Mouse (Mus musculus) cerebellum, postnatal 36 days (tissue): Measurements from ENCODE around the gene Zmynd8.

Experiments used
- DNase-seq, 2 experiments: peaks; one replicate each; pipeline ENCODE4 v3.0.0; 2021 to 2022; ENCODE audit warnings: mixed read lengths in 2 of 2

The Zmynd8 gene

DNA sequence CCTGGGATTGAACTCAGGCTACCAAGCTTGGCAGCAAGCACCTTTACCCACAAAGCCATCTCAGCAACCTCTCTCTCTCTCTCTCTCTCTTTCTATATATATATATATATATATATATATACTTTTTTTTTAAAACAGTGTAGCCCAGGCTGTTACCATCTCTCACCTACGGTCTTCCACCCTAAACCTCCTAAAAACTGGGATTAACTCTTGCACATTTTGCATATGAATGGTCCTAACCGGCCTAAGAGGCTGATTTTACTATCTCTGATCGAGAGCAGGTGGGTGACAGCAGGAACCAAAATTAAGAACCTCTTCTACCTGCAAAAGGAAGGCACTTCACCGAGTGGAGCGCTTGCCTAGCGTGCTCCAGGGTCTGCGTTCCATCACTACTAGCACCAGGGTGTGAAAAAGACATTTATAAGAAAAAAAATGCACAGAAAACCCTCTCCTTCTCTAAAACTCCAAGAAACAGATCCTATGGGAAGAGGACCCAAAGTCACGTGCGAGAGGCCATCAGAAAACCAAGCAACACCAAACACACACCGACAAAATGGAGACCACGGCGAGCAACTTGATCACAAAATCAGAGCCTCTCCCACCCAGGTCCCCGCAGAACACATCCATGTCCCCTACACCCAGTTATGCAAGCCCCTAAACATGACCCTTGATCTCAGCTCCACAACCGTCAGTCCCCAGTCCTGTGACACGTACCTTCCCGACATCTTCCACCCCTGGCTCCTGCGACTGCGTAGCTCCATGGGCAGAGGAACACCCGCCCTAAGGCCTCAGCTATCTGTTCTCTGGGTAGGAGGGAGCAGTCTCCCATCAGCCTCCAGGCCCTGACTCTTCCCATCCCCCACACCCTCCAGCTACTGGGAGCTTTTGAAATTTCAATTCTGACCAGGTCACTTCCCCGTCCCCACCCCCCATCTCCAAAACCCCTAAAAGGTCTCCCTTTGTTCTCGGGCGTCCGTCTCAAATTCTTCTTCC is at the start of gene Zmynd8:
Gene Zmynd8 (minus strand): TSS at position 815 of the 993 bp plus-strand sequence.
- DNase-seq, result no peak

DNA sequence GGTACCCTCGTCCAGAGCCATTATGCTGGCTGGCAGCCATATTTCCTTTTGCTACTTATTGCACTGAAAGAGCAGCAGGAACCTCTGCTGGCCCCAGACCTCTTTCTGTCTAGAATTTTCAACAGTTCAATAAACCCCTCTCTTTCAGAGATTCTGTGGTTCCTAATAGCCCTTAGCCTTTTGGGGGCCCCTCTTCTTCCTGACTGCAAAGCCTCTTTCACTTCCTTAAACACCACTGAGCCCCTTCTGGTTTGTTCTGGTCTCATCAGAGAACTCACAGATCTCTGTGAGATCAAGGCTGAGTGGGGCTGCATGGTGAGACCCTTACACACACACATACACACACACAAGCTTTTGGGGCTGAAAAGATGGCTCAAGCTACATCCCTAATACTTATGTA is 49.2 kb upstream of the Zmynd8 start:
- DNase-seq, result no peak

DNA sequence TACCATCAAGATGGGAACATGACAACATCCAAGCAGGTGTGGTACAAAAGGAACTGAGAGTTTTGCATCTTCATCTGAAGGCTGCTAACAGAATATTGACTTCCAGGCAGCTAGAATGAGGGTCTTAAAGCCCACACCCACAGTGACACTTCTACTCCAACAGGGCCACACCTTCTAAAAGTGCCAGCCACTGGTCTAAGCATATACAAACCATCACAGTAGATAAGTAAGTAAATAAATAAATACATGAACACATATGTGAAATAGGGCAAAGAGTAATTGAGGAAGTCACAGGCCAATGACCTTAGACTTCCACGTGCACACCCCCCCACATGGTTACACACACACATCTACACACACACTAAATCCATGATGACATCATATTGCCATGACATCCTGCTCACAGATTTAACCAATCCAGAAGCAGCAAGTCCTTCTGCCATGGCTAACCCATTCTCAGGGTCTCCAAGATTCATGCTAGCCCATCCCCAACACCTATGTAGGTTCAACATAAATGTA is 47.3 kb upstream of the Zmynd8 start:
- DNase-seq, result no peak

DNA sequence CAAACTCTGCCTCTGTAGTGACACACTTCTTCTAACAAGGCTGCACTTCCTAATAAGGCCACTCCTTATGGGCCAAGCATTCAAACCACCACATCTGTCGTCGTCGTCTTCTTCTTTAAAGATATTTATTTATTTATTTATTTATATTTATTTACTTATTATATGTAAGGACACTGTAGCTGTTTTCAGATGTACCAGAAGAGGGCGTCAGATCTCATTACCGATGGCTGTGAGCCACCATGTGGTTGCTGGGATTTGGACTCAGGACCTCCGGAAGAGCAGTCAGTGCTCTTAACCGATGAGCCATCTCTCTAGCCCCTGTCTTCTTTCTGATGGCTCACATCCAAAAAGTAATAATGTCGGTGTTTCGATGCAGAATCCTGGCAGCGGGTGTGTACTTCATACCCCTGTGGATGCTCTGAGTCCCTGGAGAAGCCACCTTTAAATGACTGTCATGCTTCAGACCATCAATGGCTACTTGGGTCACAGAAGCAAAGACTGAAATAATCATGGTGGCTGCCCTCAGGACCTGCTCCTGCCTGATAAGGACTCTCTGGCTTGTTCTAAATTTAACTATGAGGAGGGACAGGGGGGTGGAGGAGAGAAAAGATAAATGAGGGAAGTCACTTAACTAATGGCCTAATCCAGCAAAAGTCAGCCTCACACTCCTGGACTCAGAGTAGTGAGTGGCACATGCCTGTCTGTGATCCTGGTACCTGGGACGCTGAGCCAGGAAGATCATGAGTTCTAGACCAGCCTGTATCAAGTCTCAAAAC is 45.9 kb upstream of the Zmynd8 start:
- DNase-seq, result no peak

DNA sequence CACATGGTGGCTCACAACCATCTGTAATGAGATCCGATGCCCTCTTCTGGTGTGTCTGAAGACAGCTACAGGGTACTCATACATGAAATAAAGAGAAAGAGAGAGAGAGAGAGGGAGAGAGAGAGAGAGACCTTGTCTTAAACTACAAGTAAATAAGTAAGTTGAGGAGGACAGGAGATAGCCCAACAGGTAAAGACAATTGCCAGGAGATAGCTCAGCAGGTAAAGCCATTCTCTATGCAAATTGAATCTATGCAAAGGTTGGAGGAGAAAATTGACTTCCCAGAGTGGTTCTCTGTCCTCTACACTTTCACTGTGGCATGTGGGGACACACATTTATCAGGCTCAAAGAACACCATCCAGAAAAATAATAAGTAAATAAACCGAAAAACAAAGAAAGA is 44.3 kb upstream of the Zmynd8 start:
- DNase-seq, result no peak

DNA sequence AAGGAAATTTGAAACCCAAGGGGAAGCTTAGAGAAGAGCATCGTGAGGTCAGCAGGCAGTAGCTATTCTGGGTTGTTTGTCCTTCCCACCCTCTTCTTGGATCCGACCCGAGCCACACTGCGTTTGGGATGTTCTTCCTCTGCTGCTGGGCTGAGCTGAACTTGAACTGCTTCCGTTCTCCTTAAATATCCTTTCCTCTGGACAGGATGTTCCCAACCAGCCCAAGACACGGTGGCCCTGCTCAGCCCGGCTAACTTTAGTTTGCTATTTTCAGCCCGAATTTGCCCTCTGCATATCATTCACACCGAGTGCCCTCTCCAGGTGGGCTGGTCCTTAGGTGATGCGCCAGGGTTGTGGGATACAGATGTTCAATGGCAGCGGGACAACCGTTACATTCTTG is 37.3 kb upstream of the Zmynd8 start:
- no peak for DNase-seq

DNA sequence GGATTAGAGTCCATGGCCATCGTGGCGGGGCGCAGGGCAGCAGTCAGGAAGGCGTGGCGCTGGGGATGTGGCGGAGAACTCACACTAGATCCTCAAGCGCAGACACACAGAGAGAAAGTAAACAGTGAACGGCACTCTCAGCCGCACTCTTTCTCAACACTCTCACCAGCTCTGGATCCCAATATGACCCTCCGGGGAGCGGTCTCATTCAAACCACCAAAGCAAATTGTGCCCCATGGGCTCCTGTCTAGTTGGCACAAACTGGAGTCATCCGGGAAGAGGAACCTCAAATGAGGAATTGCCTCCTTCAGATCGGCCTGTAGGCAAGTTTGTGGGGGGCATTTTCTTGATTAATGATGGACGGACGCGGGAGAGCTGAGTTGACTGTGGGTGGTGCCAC is 28.9 kb upstream of the Zmynd8 start:
- DNase-seq, result no peak

DNA sequence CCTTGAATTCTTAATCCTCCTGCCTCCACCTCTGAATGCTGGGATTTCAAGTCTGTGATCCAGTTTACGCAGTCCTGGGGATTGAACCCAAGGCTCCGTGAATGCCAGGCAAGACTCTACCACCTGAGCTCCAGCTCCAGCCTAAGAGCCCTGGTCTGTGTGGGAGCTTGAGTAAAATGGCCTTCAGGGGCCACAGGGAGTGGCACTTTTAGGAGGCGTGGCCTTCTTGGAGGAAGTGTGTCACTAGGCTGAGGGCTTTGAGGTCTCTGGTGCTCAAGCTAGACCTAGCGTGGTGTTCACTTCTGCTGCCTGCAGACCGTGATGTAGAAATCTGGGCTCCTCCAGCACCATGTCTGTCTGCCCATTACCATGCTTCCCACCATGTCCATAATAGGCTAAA is 27.4 kb upstream of the Zmynd8 start:
- no peak for DNase-seq

DNA sequence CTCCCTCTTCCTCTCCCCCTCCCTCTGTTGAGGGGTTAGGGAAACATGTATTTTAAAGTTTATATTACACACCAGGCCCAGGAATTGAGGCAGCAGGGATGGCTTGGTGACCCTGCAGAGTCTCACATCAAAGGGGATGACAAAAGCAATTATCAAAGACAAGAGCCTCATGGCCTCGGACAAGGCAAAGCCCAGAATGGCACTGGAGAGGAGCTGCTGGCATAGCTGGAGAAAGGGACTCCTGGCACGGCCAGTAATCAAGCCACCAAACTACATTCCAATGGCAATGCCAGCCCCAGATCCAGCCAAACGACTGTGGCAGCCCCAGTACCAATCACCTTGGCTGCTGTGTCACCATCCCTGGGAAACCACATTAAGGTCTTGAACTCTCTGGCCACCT is 26.3 kb upstream of the Zmynd8 start:
- no peak for DNase-seq

DNA sequence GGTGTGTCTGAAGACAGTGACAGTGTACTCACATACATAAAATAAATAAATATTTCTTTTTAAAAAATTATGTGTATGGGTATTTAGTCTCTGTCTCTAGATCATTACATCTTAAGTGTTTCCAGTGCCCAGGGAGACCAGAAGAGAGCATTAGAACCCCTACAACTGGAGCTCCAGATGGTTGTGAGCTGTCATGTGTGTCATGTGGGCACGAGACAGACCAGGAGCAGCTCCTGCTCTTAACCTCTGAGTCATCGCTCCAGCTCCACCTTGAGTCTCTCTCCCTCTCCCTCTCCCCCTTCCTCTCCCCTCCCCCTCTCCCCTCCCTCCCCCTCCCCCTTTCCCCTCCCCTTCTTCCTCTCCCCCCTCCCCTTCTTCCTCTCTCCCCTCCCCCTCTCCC is 25.9 kb upstream of the Zmynd8 start:
- DNase-seq, result no peak

DNA sequence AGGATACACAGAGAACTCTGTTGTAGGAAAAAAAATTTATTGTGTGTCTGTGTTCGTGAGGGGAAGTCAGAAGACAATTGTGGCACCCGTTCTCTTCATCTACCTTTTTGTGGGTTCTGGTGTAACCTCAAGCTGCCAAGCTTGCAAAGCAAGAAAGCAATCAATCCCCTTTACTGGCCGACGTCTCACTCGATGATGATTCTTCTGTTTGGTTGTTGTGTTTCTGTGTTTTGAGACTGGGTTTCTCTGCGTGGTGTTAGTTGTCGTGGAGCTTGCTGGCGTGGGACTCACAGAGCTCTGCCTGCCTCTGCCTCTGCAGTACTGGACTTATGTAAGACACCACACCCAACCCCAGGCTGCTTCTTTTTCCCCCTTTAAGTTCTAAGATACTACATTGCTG is 24.9 kb upstream of the Zmynd8 start:
- no peak for DNase-seq

DNA sequence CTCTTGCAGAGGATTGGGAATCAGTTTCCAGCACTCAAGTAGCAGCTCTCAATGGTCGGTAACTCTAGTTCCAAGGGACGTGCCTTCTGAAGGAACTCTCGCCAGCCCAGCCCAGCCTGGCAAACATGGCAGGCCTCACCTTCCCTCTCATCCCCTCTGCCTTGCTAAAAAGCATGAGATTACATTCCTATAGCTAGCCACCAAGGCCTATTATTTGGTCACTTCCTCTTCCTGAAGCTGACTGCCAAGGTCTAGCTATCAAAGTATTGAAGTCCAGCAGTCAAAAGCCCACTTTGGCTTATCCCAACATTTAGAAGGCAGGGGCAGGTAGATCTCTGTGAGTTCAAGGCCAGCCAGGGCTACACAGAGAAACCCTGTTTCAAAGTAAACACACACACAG is 24.2 kb upstream of the Zmynd8 start:
- no peak for DNase-seq

DNA sequence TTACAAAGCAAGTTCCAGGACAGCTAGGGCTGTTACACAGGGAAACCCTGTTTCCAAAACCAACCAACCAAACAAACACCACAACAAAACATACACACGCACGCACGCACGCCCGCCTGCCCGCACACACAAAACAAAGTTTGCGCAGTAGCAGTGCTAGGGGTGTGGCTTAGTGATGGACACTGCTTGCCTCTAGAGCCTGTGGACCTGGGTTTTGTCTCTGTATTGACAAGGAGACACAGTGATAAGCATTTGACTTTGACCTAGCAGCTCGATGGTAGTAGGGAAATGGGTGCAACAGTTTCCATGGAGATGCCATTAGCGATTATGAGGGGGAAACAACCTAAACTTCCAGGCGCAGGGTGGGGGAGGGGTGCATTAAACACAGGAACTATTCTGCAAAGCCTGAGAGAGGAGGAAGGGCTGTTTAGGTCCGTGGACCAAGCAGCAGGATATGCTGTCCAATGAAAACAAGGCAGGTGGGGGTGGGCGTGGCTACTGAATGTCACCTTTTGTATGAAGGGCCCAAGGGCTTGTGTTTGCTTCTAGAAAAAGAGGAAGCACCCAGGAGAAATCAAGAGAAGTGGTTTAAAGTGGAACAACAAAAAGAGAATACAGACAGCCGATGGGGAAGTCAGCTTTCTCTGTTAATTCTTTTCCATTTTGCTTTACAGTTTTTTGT is 23.4 kb upstream of the Zmynd8 start:
- DNase-seq, result no peak

DNA sequence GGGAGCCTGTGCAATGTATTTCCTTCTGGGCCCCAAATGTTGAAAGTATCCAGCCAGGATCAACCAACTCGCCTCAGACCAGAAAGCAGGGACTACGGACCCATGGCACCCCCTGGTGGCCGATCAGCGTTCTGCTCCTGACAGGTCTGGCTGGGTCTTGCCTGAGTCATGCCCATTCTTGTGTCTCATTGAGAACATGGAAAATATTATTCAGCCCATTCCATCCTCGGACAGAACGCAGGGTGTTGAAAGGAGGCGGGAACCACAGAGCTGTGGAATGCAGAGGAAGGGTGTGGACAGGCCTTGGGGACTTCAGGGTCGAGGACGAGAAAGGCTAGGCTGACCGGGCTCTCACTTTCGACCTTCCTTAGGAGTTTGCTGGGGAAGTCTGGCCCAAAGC is 15.5 kb upstream of the Zmynd8 start:
- peak; percentile 95 to 97 for DNase-seq

DNA sequence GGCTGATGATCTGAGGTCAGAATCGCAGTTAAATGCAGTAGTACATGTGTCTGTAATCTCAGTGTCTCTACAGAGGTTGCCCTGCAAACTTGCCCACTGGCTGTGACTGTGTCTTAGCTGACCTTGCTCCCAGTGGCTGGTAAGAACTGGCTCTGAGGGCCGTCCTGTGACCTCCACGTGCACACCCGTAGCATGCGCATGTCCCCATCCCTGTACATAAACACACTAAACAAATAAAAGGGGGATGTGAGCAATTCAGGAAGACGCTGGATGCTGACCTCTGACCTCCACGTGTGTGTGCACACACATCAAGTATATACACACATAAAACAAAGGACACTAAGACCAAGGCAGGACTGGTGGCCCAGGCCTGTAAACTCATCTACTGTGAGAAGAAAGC is 14.3 kb upstream of the Zmynd8 start:
- no peak for DNase-seq

DNA sequence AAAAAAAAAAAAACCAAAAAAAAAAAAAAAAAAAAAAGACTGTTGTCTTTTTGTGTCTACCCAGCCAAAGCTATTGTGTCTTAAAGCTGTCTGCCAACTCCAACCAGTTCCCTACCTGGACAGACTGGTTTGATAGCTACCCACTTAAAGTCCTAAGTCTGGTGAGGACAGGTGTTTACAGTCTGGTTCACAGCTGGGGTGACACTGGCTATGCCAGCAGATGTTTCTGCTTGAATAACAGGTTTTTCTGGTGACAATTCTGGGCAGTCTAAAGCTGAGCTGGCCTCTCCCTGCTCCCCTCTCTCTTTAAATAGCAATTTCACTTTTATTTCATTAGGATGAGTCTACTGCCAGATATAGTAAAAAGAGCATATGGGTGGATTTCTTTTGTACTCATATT is 10.9 kb upstream of the Zmynd8 start:
- DNase-seq, result no peak

DNA sequence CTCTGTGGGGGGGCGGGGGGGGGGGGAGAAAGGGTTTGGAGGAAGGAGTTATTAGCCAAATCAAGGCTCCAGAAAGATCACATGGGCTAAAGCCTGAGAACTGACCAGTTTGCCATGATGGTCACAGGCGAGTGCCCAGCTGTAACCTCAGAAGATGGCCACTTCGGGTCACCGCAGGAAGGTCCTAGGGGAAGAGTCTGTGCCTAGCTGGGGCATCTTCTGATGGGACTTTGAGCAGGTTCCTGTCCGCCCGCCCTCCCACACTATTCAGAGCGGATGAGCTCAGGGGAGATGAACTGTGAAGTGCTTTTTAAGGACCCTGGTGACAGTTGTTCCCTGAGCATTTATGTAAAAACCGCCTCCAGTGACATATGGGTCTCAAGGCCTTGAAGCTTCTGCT is 8.4 kb upstream of the Zmynd8 start:
- peak in 1 of 2 experiments; percentile 17 for DNase-seq

DNA sequence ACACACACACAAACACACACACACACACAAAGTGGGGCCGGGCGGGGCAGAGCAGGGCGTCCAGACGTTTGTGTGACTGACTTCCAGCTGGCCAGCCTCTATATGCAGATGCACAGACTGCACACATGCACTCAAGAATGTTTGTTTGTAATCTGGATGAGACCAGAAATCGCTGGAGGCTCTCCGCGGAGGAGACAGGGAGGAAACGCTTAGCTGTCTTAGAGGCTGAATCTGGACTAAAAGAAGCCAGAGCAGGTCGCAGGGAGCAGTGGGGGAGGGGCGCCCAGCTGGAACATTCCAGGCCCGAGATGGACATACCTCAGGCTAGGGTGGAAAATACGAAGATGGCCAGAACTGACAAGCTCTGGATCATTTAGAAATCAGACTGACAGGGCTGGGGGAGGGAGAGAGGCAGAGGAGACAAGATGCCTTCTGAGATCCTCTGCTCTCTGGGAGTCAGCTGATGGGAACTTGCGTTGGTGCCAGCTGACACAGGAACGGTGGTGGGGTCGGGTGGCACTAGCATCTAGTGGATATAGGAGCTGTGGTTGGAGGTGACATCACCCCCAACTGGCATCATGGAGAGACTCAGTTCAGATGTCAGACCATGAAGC is 7.6 kb upstream of the Zmynd8 start:
- DNase-seq, result peak; percentile 35 to 40

DNA sequence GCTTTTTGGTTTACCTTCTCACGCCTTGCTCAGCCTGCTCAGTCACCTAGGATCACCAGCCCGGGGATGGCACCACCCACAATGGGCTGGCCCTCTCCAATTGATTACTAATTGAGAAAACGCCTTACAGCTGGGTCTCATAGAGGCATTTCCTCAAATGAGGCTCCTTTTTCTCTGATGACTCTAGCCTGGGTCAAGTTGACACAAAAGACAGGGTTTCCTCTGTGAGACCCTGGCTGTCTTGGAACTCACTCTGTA is 2.2 kb upstream of the Zmynd8 start:
- no peak for DNase-seq

DNA sequence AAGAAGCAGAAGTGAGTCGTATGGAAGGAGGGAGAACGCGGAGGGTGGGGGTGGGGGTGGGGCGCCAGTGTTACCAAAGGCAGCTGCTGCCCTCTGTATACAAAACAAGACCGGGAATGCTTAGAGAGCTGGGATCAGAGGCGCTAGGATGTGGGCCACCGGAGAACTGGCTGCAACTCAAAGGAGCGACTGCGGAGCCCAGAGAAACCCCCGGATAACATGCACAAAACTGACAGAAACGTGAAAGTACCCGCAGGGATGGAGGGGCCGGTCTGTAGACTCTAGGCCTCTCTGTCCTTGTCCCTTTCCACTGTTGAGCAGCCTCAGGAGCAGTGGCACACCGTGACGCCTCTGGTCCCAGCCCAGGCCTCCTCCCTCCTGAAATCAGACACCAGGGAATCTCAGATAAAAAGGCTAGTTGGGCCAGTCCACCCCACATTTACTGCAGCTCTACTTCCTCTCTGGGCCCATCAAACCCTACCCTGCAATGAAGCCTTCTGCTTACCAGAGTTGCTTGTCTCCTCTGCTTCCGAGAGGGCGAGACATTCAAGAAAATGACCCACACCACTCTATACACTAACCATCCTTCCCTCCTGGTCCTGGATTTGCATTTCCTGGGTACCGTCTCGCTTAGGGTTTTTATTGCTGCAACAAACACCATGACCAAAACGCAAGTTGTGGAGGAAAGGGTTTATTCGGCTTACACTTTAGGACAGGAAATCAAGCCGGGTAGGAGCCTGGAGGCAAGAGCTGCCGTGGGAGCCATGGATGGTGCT is 1.7 kb upstream of the Zmynd8 start:
- DNase-seq, result no peak

DNA sequence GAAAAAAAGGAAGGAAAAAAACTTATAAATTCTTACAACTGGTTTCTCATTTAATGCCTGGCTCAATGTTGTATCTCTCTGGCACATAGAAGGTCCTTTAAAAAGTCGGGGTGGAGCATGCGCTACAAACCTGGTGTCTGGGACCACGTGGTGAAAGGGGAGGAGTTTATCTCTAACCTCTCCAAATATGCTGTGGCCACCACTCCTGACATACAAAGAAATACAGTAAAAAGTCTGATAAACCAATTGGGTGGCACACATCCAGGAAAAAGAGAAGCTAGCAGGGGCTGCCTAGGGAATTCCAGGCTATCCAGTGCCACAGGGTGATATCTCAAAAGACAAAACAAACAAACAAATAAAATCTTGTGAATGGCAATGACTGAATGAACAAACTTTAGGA is 1.1 kb upstream of the Zmynd8 start:
- no peak for DNase-seq

DNA sequence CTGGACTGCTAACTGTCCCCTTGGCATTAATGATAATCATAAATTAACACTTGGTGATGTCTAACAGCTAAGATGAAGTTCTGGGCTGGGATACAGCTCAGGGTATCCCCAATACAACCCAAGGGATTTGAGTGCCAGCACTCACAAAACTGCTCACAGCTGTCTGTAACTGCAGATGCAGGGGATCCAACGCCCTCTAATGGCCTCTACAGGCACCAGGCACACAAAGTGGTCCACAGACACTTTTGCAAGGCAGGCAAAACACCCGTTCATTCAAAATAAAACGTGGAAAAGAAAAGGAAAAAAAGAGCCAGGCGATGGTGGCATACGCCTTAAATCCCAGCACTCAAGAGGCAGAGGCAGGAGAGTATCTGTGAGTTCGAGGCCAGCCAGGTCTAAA is 658 bp upstream of the Zmynd8 start:
- DNase-seq, result no peak
